Mouse (Mus musculus): Measurements from ENCODE around the gene Cspg4.

DNA sequence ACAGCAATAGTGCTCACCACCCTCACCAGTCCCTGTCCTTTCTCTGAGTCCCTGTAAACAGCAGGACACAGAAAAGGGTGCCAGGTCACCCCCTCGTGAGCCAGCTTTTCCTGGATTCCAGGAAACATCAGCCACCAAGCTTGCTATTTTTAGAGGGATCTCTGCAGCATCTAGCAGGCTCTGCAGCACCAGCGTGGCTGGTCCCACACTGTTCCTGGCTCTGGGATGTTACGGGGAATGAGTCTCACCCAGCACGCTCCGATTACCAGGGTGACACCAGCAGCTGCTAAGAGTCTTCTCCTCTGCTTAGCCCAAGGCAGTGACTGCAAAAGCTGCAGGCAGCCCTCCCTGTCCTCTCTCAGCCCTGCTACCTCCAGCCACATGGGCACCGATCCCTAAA is 31.9 kb upstream of the Cspg4 start:
- TF ChIP-seq CTCF (IDR thresholded peaks at IDR 0.05; ENCODE audit: low read depth) (no peak), EP300 (IDR thresholded peaks at IDR 0.05; ENCODE audit: low read depth) (no peak)
